ENCODE assay signal across 35 mouse cellular contexts in the genomic region with DNA sequence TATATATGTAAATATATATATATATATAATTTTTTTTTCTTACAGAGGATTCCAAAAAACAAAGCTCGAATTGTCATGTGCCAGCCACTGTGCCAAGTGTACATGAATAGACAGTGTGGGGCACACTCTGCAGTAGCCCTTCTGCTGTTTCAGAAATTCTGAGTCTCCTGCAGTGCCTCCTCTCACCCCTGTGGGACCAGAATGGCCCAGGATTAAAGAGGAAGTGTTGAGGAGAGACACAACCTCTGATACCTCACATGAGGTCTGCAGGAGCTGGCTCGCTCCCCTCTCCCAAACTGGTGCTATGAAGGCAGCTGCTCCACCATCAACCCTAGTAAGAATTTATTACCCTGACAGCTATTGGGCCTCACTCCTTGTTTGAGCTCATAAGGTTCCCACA.
"Had no signal": no experiment of that assay in that cellular context is flagged by ENCODE, and none has a peak within 500 bp of the region (broad histone marks: within the 10 kb centered on the region; RNA-seq: fewer than 3 reads in every experiment).

No protein-coding gene starts in this region.

- H3K9me3 ChIP-seq: heart, embryonic 10.5 days; heart, embryonic 12.5 days; heart, embryonic 13.5 days; heart, embryonic 15.5 days; hindbrain, embryonic 10.5 days; hindbrain, embryonic 12.5 days; hindbrain, embryonic 13.5 days; hindbrain, embryonic 15.5 days; intestine, embryonic 15.5 days; kidney, embryonic 15.5 days had no signal

- H3K4me2 ChIP-seq: heart, embryonic 11.5 days; heart, embryonic 12.5 days; heart, embryonic 13.5 days; heart, embryonic 15.5 days; hindbrain, embryonic 12.5 days; hindbrain, embryonic 13.5 days; hindbrain, embryonic 14.5 days; hindbrain, embryonic 15.5 days; intestine, embryonic 15.5 days; kidney, embryonic 15.5 days had no signal

- H3K4me1 ChIP-seq: heart, embryonic 10.5 days; heart, embryonic 15.5 days; hindbrain, embryonic 10.5 days; hindbrain, embryonic 12.5 days; hindbrain, embryonic 13.5 days; hindbrain, embryonic 15.5 days; intestine, embryonic 15.5 days; kidney, embryonic 15.5 days had no signal

- H3K27ac ChIP-seq: heart, embryonic 10.5 days; heart, embryonic 13.5 days; heart, embryonic 15.5 days; hindbrain, embryonic 10.5 days; hindbrain, embryonic 12.5 days; hindbrain, embryonic 13.5 days; hindbrain, embryonic 14.5 days; hindbrain, embryonic 15.5 days; hindbrain, postnatal 0 days; intestine, embryonic 15.5 days; kidney, embryonic 15.5 days; kidney, postnatal 0 days; layer of hippocampus, adult 2 months had no signal

- H3K27me3 ChIP-seq: heart, embryonic 12.5 days; heart, embryonic 13.5 days; heart, embryonic 15.5 days; hindbrain, embryonic 12.5 days; hindbrain, embryonic 15.5 days; intestine, embryonic 15.5 days; kidney, embryonic 15.5 days had no signal

- H3K36me3 ChIP-seq: heart, embryonic 10.5 days; heart, embryonic 12.5 days; heart, embryonic 13.5 days; heart, embryonic 15.5 days; hindbrain, embryonic 10.5 days; hindbrain, embryonic 12.5 days; hindbrain, embryonic 13.5 days; hindbrain, embryonic 15.5 days; intestine, embryonic 15.5 days; kidney, embryonic 15.5 days had no signal

- DNase-seq: heart, postnatal 10 days; heart, postnatal 14 days; heart, postnatal 36 days; heart, postnatal 4 days; kidney, adult 11 months; kidney, adult 18-20 months; kidney, adult 2 months; kidney, adult 8-10 months; kidney, adult 9 months; kidney, postnatal 10 days; kidney, postnatal 14 days; kidney, postnatal 25 days; kidney, postnatal 36 days; kidney, postnatal 4 days; layer of hippocampus, adult 9-11 months; layer of hippocampus, postnatal 36 days had no signal

- H3K4me3 ChIP-seq: heart, embryonic 10.5 days; heart, embryonic 12.5 days; heart, embryonic 13.5 days; heart, embryonic 15.5 days; hindbrain, embryonic 10.5 days; hindbrain, embryonic 12.5 days; hindbrain, embryonic 13.5 days; hindbrain, embryonic 15.5 days; intestine, embryonic 15.5 days; kidney, embryonic 15.5 days; layer of hippocampus, adult 2 months had no signal

- H3K9ac ChIP-seq: heart, embryonic 12.5 days; heart, embryonic 13.5 days; heart, embryonic 15.5 days; hindbrain, embryonic 12.5 days; hindbrain, embryonic 13.5 days; hindbrain, embryonic 14.5 days; hindbrain, embryonic 15.5 days; intestine, embryonic 15.5 days; kidney, embryonic 15.5 days had no signal

- ATAC-seq: hindbrain, embryonic 16.5 days; hindbrain, postnatal 0 days; inflammation-experienced regulatory T-cells, adult 6 months; intestine, embryonic 15.5 days; intestine, embryonic 16.5 days; intestine, postnatal 0 days had no signal
